Mouse (Mus musculus) B cell, adult 62 days (primary cell): Measurements from ENCODE around the gene Dcp1b. TPM values are rescaled to one million over a fixed set of nuclear protein-coding genes. Genes with fewer than 3 reads are reported as not detected.

ENCODE experiments used
- total RNA-seq: library from RNA; stranded (reverse); gene quantifications from 4 replicates; pipeline ENCODE4 v1.2.4, GENCODE M21; 2023

The Dcp1b gene
- 23.1 to 25.6 TPM (median 24.5 TPM) in 4 replicates for total RNA-seq

GRCm38 (mm10) chr6:119175078-119175853 is at the start of gene Dcp1b:
Gene Dcp1b, plus strand, starts transcription at chr6:119175253.

GRCm38 (mm10) chr6:119196382-119197305 is 21.6 kb downstream of the Dcp1b start, which contains the start of gene Cacna1c:
Gene Cacna1c, minus strand, starts transcription at chr6:119196418.

GRCm38 (mm10) chr6:119236241-119236640 is 61.2 kb downstream of the Dcp1b start, which contains the start of gene Cacna2d4:
Gene Cacna2d4, plus strand, starts transcription at chr6:119236526.

Other genes with a start within 250 kb of the Dcp1b start
- 0.17 to 0.24 TPM in 2 of 4 replicates, not detected in the others for gene Cacna1c, start 21.2 kb downstream of the Dcp1b start, total RNA-seq
- 0.86 to 3.0 TPM (median 1.9 TPM) in 4 replicates for gene Cacna2d4, start 61.3 kb downstream of the Dcp1b start, total RNA-seq
- 0.53 to 1.9 TPM (median 0.78 TPM) in 4 replicates for gene Lrtm2, start 155.5 kb downstream of the Dcp1b start, total RNA-seq
- gene Adipor2, start 242.5 kb downstream of the Dcp1b start, total RNA-seq, result 32.8 to 36.1 TPM (median 34.7 TPM) in 4 replicates